Mouse (Mus musculus) testis, adult 2 months (tissue): ENCODE measurements around the gene Slc34a3. TPM values are rescaled to one million over a fixed set of nuclear protein-coding genes. Genes with fewer than 3 reads are reported as not detected.

Experiments
- H3K27ac ChIP-seq: fragments of 200-500 bp; 2 replicates; pipeline ENCODE4 v1.5.1; 2012; ENCODE audit warnings: low read depth, low read length; ENCODE audit not compliant: control insufficient read depth, insufficient read depth
- H3K27me3 ChIP-seq: fragments of 200-500 bp; 2 replicates; pipeline ENCODE4 v1.6.1; 2012; ENCODE audit warnings: mild to moderate bottlenecking, low read length, moderate library complexity; ENCODE audit not compliant: control insufficient read depth, insufficient read depth
- H3K36me3 ChIP-seq: fragments of 200-500 bp; 2 replicates; pipeline ENCODE4 v1.6.1; 2012; ENCODE audit warnings: mild to moderate bottlenecking, low read length; ENCODE audit not compliant: control insufficient read depth, insufficient read depth
- H3K4me1 ChIP-seq: fragments of 200-500 bp; 2 replicates; pipeline ENCODE4 v1.6.1; 2012; ENCODE audit warnings: low read length; ENCODE audit not compliant: control insufficient read depth, insufficient read depth
- H3K4me3 ChIP-seq: fragments of 200-500 bp; 2 replicates; pipeline ENCODE4 v1.5.1; 2012; ENCODE audit warnings: low read depth, mild to moderate bottlenecking, low read length, moderate library complexity, mixed read lengths; ENCODE audit not compliant: control insufficient read depth
- CTCF ChIP-seq: fragments of 200-500 bp; IDR thresholded peaks from 2 replicates; pipeline ENCODE4 v1.5.1; 2012; ENCODE audit warnings: low read depth, mild to moderate bottlenecking, inconsistent platforms, low read length, moderate library complexity; ENCODE audit not compliant: control insufficient read depth, insufficient read depth, insufficient replicate concordance
- POLR2A ChIP-seq: fragments of 200-500 bp; IDR thresholded peaks from 2 replicates; pipeline ENCODE4 v1.6.1; 2012; ENCODE audit warnings: low read depth, mild to moderate bottlenecking, inconsistent platforms, low read length, moderate library complexity; ENCODE audit not compliant: control insufficient read depth
- polyA plus RNA-seq: library from polyadenylated mRNA; depleted of rRNA; stranded (reverse); fragments of >200 nt; gene quantifications from 2 replicates; pipeline ENCODE4 v1.2.3, GENCODE M21; 2012

Slc34a3 gene
- polyA plus RNA-seq, 1 experiment = 0.48 TPM

DNA sequence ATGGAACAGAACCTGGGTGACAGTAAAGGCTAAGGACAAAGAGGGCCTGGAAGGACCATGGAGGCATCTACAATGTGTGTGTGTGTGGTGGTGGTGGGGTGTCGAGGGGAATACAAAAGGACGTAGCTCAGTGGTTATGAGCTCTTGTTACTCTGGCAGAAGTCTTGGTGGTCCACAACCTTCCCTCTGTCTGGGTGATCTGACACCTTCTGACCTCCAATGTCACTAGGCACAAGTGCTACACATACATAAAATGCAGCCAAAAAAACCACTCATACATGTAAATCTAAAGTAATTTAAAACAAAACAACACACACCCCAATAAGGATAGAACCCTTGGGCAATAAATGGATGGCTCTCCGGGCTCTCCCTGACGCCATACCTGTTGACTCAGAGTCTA lies 6.8 kb downstream of the Slc34a3 start:
- Histone ChIP-seq H3K4me3 (no peak overlapping the region), H3K27me3 (no peaks in the 10 kb centered on the region), H3K4me1 (peaks cover 4% of the 10 kb centered on the region; the same call in 1 of the 2 replicates), H3K27ac (no peak overlapping the region), H3K36me3 (no peaks in the 10 kb centered on the region)
- TF ChIP-seq CTCF (no peak), POLR2A (no peak)

DNA sequence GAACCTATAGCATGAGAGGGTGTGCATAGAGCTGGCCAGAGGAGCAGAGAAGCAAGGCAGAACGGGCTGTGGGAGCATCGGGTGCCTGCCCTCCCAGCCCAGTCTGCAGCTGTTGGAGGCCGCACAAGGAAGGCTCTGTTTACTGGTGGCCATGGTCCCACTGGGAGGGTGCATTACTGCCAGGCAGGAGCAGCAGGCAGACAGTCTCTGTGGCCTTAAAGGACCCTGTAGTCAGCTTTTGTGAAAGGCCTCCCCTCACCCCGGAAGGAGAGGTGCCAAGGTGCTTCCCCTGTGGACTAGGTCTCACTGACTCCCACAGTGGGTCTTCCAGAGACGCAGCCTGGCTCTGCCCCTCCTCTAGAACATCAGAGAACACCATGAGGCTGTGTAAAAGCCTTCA lies 7.3 kb downstream of the Slc34a3 start:
- TF ChIP-seq CTCF (no peak), POLR2A (no peak)
- H3K4me1 ChIP-seq = peaks cover 4% of the 10 kb centered on the region; the same call in 1 of the 2 replicates
- H3K36me3 ChIP-seq = no peaks in the 10 kb centered on the region
- H3K27me3 ChIP-seq = no peaks in the 10 kb centered on the region
- H3K4me3 ChIP-seq = no peak overlapping the region
- H3K27ac ChIP-seq = no peak overlapping the region

DNA sequence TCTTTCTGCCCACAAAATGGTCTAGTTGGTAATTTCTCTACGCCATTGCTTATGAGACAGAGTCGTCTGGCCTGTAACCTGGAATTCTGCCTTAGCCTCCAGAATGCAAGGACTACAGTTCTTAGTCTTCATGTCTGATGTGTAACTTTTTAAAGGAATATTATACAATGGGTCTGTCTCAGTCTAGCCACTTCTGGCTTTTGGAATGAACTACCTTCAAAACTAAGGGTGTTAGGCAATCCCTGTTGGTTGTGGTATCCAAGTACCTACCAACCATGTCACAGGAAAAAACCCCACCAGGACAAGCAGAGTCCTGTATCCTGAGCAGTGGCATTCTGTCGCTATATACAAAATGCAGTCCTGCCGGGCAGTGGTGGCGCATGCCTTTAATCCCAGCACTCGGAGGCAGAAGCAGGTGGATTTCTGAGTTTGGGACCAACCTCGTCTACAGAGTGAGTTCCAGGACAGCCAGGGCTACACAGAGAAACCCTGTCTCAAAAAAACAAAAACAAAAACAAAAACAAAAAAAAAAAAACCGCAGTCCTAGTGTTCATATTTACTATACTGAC lies 8.3 kb downstream of the Slc34a3 start:
- TF ChIP-seq POLR2A = no peak
- no peak for TF ChIP-seq CTCF
- Histone ChIP-seq H3K27ac (peak overlapping the region; percentile 84), H3K27me3 (no peaks in the 10 kb centered on the region), H3K36me3 (no peaks in the 10 kb centered on the region), H3K4me3 (peak overlapping the region; percentile 83), H3K4me1 (peaks cover 4% of the 10 kb centered on the region; the same call in 1 of the 2 replicates)

DNA sequence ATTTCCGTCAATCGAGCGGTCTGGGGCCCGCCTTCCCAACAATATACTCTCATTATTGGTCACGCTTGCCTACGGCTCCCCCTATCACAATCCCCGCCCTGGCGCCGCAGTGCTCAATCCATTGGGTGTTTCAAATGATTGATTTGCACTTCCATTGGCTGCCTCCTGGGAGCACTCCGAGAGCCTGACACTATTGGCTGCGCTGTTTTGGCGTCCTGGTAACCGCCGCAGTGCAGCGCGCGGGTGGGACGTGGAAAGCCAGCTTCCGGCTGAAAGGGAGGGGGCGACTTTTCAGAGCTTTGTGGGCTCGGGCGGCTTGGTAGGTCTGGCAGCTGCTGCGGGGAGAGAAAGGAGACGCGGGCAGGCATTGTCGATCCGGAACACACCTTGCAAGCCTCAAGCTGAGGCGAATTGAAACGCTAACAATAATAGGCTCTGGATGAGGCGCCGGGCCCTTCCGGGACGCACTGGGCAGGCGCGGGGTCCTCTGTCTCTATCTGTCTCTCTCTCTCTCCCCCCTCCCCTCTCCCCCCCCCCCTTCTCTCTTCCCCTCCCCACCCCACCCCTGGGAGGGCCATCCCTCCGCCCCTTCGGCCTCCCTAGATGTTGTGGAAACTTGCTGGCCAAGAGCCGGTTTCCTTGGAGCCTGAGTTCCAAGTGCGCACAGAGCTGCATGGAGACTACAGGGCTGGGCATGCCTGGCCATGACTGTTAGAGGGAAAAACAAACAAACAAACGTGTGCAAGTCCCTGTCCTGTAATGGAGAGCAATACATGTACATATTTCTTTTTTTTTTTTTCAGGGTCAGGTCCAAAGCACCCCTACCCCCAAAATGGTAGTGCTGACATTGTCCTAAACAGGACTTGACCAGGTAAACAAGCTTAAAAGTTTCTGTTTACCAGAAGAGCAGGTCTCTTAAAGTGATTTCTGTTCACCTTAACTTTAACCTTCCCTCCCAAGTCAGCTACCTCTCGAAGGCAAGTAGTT lies 9.1 kb downstream of the Slc34a3 start:
- no peak for TF ChIP-seq CTCF
- Histone ChIP-seq H3K4me1 (peaks cover 4% of the 10 kb centered on the region; the same call in 1 of the 2 replicates), H3K27me3 (no peaks in the 10 kb centered on the region), H3K4me3 (peak overlapping the region; percentile 100), H3K36me3 (no peaks in the 10 kb centered on the region), H3K27ac (peak overlapping the region; percentile 94)

DNA sequence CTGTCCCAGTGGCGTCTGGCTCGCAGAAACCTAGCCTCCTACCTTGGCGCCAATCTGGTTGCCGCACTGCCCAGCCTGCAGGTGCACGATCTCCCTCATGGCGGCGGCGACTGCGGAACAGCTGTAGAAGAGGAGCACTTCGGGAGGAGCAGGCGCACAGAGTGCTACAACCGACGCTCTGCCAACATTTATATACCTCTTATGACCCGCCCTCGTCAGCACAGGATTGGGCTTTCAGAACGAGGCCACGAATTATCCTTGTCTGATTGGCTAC lies 9.7 kb downstream of the Slc34a3 start, which contains the start of gene Tubb4b:
TSS of gene Tubb4b (minus strand) at position 211 of the 274 bp plus-strand sequence.
- Histone ChIP-seq H3K4me1 (peaks cover 4% of the 10 kb centered on the region; the same call in 1 of the 2 replicates), H3K36me3 (no peaks in the 10 kb centered on the region), H3K4me3 (peak within 1 kb of the TSS; percentile 100), H3K27me3 (no peaks in the 10 kb centered on the region), H3K27ac (peak within 1 kb of the TSS; percentile 99)
- TF ChIP-seq POLR2A = peak; percentile 99
- 0 out of 2 replicates have a peak, but pooled peaks have one; percentile 9 for TF ChIP-seq CTCF

DNA sequence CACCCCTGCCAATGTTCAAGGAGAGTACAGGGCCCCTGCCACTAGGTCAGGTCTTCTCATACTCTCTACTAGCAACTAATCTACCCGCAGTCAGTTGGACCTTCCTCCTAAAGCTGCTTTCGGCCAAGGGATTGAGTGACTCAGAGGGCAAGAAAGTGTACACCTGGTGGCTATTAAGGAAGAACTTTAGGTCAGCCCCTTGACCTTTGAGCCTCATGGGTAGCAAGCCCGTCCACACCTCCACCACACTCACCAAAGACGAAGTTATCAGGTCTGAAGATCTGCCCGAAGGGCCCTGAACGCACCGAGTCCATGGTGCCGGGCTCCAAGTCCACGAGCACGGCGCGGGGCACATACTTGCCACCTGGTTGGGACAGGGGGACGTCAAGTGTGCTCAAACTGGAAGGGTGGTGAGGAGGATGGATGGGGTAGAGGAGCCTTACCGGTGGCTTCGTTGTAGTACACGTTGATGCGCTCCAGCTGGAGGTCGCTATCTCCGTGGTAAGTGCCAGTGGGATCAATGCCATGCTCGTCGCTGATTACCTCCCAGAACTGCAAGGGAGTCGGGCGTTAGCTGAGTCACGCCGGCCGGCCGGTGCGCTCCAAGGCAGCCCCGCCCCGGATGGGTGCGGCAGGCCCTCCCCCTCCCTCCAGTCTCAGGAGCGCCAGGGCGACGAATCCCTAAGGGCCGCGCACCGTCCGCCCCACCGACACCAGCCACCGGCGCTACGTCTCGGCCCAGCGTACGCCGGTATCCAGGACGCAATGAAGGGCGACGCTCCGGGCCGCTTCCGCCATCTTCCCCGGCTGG lies 10.3 kb downstream of the Slc34a3 start:
- H3K4me3 ChIP-seq = peak overlapping the region; percentile 100
- H3K4me1 ChIP-seq = peaks cover 4% of the 10 kb centered on the region; the same call in 1 of the 2 replicates
- no peaks in the 10 kb centered on the region for H3K27me3 ChIP-seq
- no peaks in the 10 kb centered on the region for H3K36me3 ChIP-seq
- H3K27ac ChIP-seq = peak overlapping the region; percentile 99
- TF ChIP-seq CTCF = no peak
- TF ChIP-seq POLR2A = no peak
